Mouse (Mus musculus): ENCODE results near the gene Zcchc14.

Zcchc14 gene

GRCm38 (mm10) chr8:121551065-121551985, 101.4 kb downstream of the Zcchc14 start:
- DNase-seq (ENCODE audit: low spot score) = no peak

- DNase-seq (ENCODE audit: low spot score) = no peak
These were observed 102.6 kb downstream of the Zcchc14 start for GRCm38 (mm10) chr8:121550056-121550455.

All from urinary bladder, postnatal 25 days (tissue).